Comparison of ENCODE assay signal across 17 mouse cellular contexts in genomic region chr4:155286090-155286489, GRCm38 (mm10).
"Had no signal": no experiment of that assay in that cellular context is flagged by ENCODE, and none has a peak within 500 bp of the region (broad histone marks: within the 10 kb centered on the region; RNA-seq: fewer than 3 reads in every experiment).

No protein-coding gene starts in this region.

- H3K9ac ChIP-seq: liver, postnatal 0 days; lung, embryonic 15.5 days; midbrain, embryonic 12.5 days; midbrain, embryonic 15.5 days; neural tube, embryonic 12.5 days; stomach, embryonic 15.5 days had no signal

- H3K36me3 ChIP-seq: lung, embryonic 15.5 days; midbrain, embryonic 12.5 days; stomach, embryonic 15.5 days had no signal

- H3K4me3 ChIP-seq: lung, embryonic 15.5 days; megakaryocyte, embryonic 14.5 days; midbrain, embryonic 12.5 days; midbrain, embryonic 15.5 days; neural tube, embryonic 12.5 days; stomach, embryonic 15.5 days had no signal

- H3K27ac ChIP-seq: lung, embryonic 15.5 days; macrophage; midbrain, embryonic 12.5 days; midbrain, embryonic 15.5 days; neural tube, embryonic 12.5 days; stomach, embryonic 15.5 days; stomach, postnatal 0 days had no signal

- H3K4me2 ChIP-seq: lung, embryonic 15.5 days; midbrain, embryonic 12.5 days; midbrain, embryonic 15.5 days; neural tube, embryonic 12.5 days; stomach, embryonic 15.5 days had no signal

- H3K9me3 ChIP-seq: lung, embryonic 15.5 days; megakaryocyte, embryonic 14.5 days; midbrain, embryonic 12.5 days; midbrain, embryonic 15.5 days; neural tube, embryonic 12.5 days; stomach, embryonic 15.5 days had no signal

- DNase-seq: liver, postnatal 0 days; lung, adult 2 months; lung, postnatal 14 days; lung, postnatal 36 days; right cerebral cortex, postnatal 14 days; thymus, adult 2 months; thymus, postnatal 25 days; thymus, postnatal 4 days had no signal

- ATAC-seq: liver, postnatal 0 days; lung, postnatal 0 days; midbrain, embryonic 15.5 days had no signal

- H3K27me3 ChIP-seq: lung, embryonic 15.5 days; midbrain, embryonic 15.5 days; neural tube, embryonic 12.5 days; stomach, embryonic 15.5 days had no signal
